Mouse (Mus musculus): ENCODE measurements around the gene Acsbg1. TPM values are rescaled to one million over a fixed set of nuclear protein-coding genes. Genes with fewer than 3 reads are reported as not detected.
"Not testable (repeated sequence)": the region's sequence is repeated elsewhere in the genome, so short reads cannot be mapped to it uniquely, and the experiment has no call there.

Gene Acsbg1
- total and polyA plus RNA-seq, 2 experiments from 2014 or later = 38.9 to 45.4 TPM

GRCm38 (mm10) chr9:54700174-54700475 is 38.5 kb upstream of the Acsbg1 start:
- WGBS = 33% methylated on average over 9 of the region's 9 CpGs
- Histone ChIP-seq H3K9ac (peak overlapping the region; percentile 83), H3K4me2 (ENCODE audit: low read depth) (peak overlapping the region; percentile 97), H3K9me3 (ENCODE audit: low read length) (no peaks in the 10 kb centered on the region), H3K4me3 (ENCODE audit: low read depth, low read length) (peak overlapping the region; percentile 85), H3K27ac (ENCODE audit: low read depth, low read length) (no peak overlapping the region), H3K4me1 (ENCODE audit: insufficient read depth) (peaks cover 8% of the 10 kb centered on the region; the same call in 1 of the 2 replicates), H3K27me3 (ENCODE audit: insufficient read depth, low read length) (no peaks in the 10 kb centered on the region), H3K36me3 (ENCODE audit: insufficient read depth) (no peaks in the 10 kb centered on the region)
- DNase-seq (no peak), ATAC-seq (no peak)
- no peak for TF ChIP-seq CTCF (IDR thresholded peaks at IDR 0.05; ENCODE audit: low read depth)

- ATAC-seq = peak; percentile 88
- Histone ChIP-seq H3K9me3 (ENCODE audit: low read length) (no peaks in the 10 kb centered on the region), H3K27me3 (ENCODE audit: insufficient read depth, low read length) (no peaks in the 10 kb centered on the region), H3K4me3 (ENCODE audit: low read depth, low read length) (peak overlapping the region; percentile 85), H3K36me3 (ENCODE audit: insufficient read depth) (no peaks in the 10 kb centered on the region), H3K4me2 (ENCODE audit: low read depth) (peak overlapping the region; percentile 97), H3K27ac (ENCODE audit: low read depth, low read length) (peak overlapping the region; percentile 60), H3K9ac (peak overlapping the region; percentile 83), H3K4me1 (ENCODE audit: insufficient read depth) (peaks cover 8% of the 10 kb centered on the region; the same call in 1 of the 2 replicates)
- DNase-seq = peak; percentile 92
- peak; percentile 24; the same call in 1 of the 2 replicates for TF ChIP-seq CTCF (IDR thresholded peaks at IDR 0.05; ENCODE audit: low read depth)
- WGBS = 2% methylated on average over 91 of the region's 92 CpGs
Measured at GRCm38 (mm10) chr9:54699345-54700173, 37.9 kb upstream of the Acsbg1 start.

GRCm38 (mm10) chr9:54699087-54699344 is 37.3 kb upstream of the Acsbg1 start:
- Histone ChIP-seq H3K9ac (peak overlapping the region; percentile 83), H3K9me3 (ENCODE audit: low read length) (no peaks in the 10 kb centered on the region), H3K4me1 (ENCODE audit: insufficient read depth) (peaks cover 8% of the 10 kb centered on the region; the same call in 1 of the 2 replicates), H3K36me3 (ENCODE audit: insufficient read depth) (no peaks in the 10 kb centered on the region), H3K27me3 (ENCODE audit: insufficient read depth, low read length) (no peaks in the 10 kb centered on the region), H3K27ac (ENCODE audit: low read depth, low read length) (peak overlapping the region; percentile 60; the same call in 1 of the 2 replicates), H3K4me3 (ENCODE audit: low read depth, low read length) (peak overlapping the region; percentile 85), H3K4me2 (ENCODE audit: low read depth) (peak overlapping the region; percentile 97)
- TF ChIP-seq CTCF (IDR thresholded peaks at IDR 0.05; ENCODE audit: low read depth) = no peak
- ATAC-seq (no peak; the same call in 1 of the 2 replicates), DNase-seq (no peak)
- 6% methylated on average over 25 of the region's 27 CpGs for WGBS

- Histone ChIP-seq H3K4me3 (ENCODE audit: low read depth, low read length) (peak within 1 kb of the TSS; percentile 85), H3K9me3 (ENCODE audit: low read length) (no peaks in the 10 kb centered on the region), H3K27me3 (ENCODE audit: insufficient read depth, low read length) (no peaks in the 10 kb centered on the region), H3K9ac (peak within 1 kb of the TSS; percentile 83), H3K27ac (ENCODE audit: low read depth, low read length) (peak within 1 kb of the TSS; percentile 60), H3K36me3 (ENCODE audit: insufficient read depth) (no peaks in the 10 kb centered on the region), H3K4me1 (ENCODE audit: insufficient read depth) (peaks cover 8% of the 10 kb centered on the region; the same call in 1 of the 2 replicates), H3K4me2 (ENCODE audit: low read depth) (peak within 1 kb of the TSS; percentile 97)
- DNase-seq (no peak), ATAC-seq (peak; percentile 16; the same call in 1 of the 2 replicates)
- no peak for TF ChIP-seq CTCF (IDR thresholded peaks at IDR 0.05; ENCODE audit: low read depth)
- WGBS = 72% methylated on average over 17 of the region's 17 CpGs
Measured at GRCm38 (mm10) chr9:54698318-54699086, 36.8 kb upstream of the Acsbg1 start, which contains the start of gene Dnaja4. Gene Dnaja4, plus strand, starts transcription at chr9:54698873.

GRCm38 (mm10) chr9:54691241-54691805 is 29.7 kb upstream of the Acsbg1 start:
- ATAC-seq (peak; percentile 74), DNase-seq (peak; percentile 42)
- not testable (repeated sequence) for H3K27ac ChIP-seq (ENCODE audit: low read depth, low read length); H3K4me1 ChIP-seq (ENCODE audit: insufficient read depth); H3K27me3 ChIP-seq (ENCODE audit: insufficient read depth, low read length); H3K9me3 ChIP-seq (ENCODE audit: low read length); H3K36me3 ChIP-seq (ENCODE audit: insufficient read depth)
- H3K4me3 ChIP-seq (ENCODE audit: low read depth, low read length) = peak overlapping the region; percentile 29
- H3K9ac ChIP-seq = peak overlapping the region; percentile 35; the same call in 1 of the 2 replicates
- peak overlapping the region; percentile 57 for H3K4me2 ChIP-seq (ENCODE audit: low read depth)
- WGBS = 3% methylated on average over 31 of the region's 31 CpGs

GRCm38 (mm10) chr9:54690697-54691096 is 29.0 kb upstream of the Acsbg1 start:
- not testable (repeated sequence) for H3K9me3 ChIP-seq (ENCODE audit: low read length); DNase-seq; H3K27me3 ChIP-seq (ENCODE audit: insufficient read depth, low read length); ATAC-seq; H3K4me3 ChIP-seq (ENCODE audit: low read depth, low read length); H3K27ac ChIP-seq (ENCODE audit: low read depth, low read length); H3K9ac ChIP-seq; H3K4me1 ChIP-seq (ENCODE audit: insufficient read depth); H3K4me2 ChIP-seq (ENCODE audit: low read depth); H3K36me3 ChIP-seq (ENCODE audit: insufficient read depth)
- WGBS = 20% methylated on average over 2 of the region's 2 CpGs

- Histone ChIP-seq H3K4me2 (ENCODE audit: low read depth) (no peak overlapping the region), H3K9me3 (ENCODE audit: low read length) (no peaks in the 10 kb centered on the region), H3K27ac (ENCODE audit: low read depth, low read length) (no peak overlapping the region), H3K9ac (no peak overlapping the region), H3K27me3 (ENCODE audit: insufficient read depth, low read length) (no peaks in the 10 kb centered on the region), H3K4me1 (ENCODE audit: insufficient read depth) (no peaks in the 10 kb centered on the region), H3K4me3 (ENCODE audit: low read depth, low read length) (no peak overlapping the region), H3K36me3 (ENCODE audit: insufficient read depth) (no peaks in the 10 kb centered on the region)
- no peak for DNase-seq
- ATAC-seq = no peak
- WGBS = 72% methylated on average over 8 of the region's 8 CpGs
- TF ChIP-seq CTCF (IDR thresholded peaks at IDR 0.05; ENCODE audit: low read depth) = no peak
Measured at GRCm38 (mm10) chr9:54689446-54689845, 27.8 kb upstream of the Acsbg1 start.

Measured in forebrain, postnatal 0 days (tissue).